Mouse (Mus musculus) lung, postnatal 4 days (tissue): ENCODE measurements at regions not wholly inside any gene's neighbourhood (a gene's known extent, or its start where the extent isn't known, plus 50 kb on each side); places are given as distances from the start of the nearest gene placed in this dataset.

Experiments used
- DNase-seq, 2 experiments: peaks; one replicate each; pipeline ENCODE4 v3.0.0; 2021

DNA sequence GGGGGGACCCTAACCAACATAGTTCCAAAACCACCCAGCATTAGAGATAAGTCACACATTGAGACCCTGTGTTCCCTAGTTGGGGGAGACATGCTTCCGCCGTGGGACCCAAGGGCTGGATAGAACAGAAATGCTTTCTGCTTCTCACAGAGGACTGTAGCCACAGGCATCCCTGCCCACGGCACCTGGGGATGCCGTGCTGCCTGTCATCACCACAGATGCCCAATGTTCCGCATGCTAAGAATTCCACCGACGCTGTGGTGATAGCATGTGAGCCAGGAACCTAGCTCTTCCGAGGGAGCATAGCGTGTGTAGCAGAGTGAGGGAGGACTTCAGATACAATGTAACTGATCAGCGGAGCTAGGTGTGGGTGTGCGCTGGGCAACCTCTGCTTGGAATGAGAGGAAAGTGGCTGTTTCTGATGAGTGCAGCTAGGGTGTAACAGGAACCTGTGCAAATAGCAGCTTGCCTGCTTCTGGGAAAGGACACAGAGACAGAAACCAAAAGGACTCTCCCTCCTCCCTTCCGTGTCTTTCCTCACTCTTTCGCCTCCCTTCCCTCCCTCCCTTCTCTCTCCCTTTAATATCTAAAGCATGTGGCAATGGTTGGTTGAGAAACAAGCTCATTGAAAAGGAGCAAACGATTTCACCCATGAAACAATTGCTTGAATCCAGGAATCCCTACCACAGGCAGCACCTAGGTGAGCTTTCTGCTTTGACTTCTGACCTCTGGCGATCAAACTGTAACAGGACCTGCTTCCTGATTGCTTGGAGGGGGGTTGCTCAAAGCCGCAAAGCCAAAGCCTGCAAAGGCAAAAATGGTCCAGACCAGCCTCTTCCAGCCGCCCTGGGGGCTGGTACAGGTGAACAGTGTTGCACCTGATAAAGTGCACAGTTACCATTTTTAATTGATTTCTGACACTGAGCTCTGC, 102.3 kb downstream of the Gm26897 start:
- DNase-seq: no peak

DNA sequence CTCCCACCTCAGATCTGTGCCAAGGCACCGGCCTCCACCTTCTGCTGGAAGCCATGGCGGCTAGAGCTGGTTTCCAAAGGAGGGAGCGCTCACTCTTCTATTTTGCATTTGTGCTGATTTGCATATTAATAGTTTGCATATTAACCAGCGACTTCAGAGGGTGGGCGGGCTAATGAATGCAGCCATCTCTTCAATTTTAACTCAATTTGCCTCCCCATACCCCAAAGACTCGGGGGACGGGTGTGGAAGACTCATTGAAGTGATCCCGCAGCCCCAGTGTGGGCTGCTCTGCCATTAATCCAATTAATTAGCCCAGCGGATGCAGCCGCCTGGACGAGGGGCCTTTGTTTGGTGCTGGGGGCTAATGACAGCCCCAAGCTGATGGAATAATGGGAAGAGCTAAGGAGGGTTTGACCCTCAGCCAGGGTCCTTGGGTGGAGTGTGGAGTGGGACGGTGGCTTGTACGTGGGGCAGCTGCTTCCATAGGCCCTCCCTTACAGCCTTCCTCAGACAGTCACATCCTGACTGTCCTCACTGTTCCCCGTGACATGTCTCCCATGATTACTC, 103.0 kb downstream of the Gm26897 start:
- no peak for DNase-seq

DNA sequence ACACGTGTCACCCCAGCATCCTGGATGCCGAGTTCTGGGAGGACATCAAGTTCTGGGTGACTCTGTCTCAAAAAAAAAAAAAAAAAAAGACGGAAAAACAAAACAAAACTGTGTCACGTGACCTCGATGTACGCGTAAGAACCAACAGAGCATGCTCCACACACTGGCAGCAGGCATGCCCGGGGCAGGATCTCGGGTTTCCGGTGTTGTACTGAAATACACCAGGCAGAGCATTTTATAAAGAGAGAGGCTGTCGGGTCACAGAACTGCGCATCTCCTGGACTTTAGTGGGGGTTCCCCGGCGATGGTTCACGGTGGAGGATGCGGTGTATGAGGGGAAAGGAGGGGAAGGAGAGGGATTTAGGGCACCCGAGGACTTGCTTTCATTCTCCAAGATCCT, 108.7 kb downstream of the Gm26897 start:
- DNase-seq: peak; percentile 9 to 44

DNA sequence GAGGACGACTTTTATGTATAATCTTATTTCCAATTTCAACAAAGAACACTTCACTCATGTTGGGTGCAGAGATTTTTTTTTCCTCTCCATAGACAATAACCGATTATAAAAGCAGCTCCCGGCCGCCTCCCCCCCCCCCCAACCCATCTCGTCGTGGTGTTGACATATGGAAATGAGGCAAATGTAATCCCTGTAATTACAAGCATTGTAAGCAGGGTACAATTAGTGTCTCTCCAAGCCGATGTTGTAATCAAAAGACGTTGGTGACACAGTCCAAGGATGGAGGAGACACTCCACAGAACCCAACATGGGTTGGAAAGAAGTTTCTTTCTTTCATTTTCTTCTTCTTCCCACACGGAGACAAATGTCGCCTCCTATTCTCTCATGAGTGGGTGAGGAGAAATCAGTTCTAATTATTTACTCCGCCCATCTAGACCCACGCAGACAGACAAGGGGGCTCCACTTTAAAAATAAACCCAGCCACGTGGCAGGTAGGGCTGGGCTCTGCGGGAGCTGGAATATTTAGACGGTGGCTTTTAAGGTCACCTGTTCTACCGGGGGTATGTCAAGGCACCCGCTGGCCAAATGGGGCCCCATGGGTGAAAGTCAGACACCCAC, 110.0 kb downstream of the Gm26897 start:
- DNase-seq: no peak

DNA sequence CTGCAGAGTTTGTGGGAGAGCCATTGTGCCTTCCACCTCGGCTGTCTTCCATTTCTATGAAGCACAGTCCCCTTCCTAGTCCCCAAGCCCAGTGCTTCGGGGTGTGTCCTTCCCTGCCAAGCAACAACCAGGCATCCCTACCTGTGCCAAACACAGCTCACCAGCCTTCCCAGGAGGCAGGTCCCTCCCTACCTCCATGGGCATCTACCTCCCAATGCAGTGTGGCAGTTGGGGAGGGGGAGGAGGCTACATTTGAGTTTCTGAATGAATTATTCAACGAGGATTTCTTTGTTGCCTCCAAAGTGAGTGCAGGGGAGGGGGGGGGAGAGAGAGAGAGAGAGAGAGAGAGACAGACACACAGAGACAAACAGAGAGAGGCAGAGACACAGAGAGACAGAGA, 110.8 kb downstream of the Gm26897 start:
- no peak for DNase-seq

DNA sequence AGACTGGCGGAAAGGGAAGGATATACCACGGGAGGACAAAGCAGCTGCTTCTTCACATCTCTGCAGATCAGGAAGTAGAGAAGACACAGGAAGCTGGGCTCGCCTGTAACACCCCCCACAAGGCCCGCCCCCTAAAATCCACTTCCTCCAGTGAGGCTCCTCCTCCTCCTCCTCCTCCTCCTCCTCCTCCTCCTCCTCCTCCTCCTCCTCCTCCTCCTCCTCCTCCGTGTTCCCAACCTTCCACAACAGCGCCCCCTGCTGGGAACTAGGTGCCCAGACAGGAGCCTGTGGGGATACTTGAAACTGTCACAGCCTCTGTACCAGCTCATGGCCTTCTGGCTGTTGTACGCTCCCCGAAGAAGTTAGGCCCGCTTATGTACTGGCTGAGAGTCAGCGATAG, 115.2 kb downstream of the Gm26897 start:
- no peak for DNase-seq

DNA sequence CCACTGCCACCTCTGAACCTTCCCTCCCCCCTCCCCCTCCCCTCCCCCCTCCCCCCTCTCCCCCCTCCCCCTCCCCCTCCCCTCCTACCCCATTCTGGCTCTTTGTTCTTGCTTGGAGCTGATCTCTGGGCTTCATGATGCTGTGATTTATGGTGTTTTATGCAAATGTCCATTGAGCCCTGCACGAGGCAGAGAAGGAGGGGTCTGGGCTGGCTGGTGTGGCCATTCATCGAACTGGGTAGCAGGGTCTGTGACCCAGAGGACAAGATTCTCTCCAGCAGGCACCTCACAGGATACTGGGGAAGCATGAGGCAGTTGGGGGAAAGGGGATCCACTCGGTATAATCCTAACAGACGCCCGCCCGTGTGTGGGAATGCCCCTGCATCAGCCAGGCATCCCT, 119.0 kb downstream of the Gm26897 start:
- DNase-seq: no peak

DNA sequence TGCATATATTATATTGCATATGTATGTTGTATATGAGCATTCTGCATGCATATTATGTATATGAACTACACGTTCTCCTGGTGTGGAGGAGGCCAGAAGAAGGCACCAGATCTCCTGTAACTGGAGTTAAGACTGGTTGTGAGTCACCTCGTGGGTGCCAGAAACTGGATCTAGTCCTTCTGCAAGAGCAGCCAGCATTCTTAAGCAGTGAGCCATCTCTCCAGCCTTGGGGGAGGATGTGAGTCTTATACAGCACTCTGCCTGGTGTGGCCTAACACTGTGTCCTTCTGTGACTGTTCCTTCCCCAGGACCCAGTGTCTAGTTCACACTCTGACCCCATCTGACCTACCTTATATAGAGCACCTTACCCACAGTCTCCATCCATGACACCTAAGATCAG, 121.6 kb downstream of the Gm26897 start:
- DNase-seq: no peak

DNA sequence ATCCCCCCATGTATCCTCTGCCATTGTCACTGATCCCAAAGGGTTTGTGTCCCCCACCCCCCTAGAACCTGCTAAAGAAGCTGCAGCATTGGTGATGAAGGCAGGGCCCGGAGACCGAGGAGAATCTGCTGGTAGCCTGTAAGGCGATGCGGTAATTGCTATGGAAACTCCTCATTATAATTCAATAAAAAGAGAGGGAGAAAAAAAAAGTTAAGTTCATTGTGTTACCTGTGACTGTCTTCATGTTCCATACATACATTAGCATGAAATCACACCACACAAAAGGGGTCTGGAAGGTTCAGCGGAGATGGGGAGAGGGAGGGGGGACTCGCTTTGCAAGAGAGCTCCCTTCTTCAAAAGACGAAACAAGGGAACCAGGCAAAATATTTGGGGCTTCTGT, 123.5 kb downstream of the Gm26897 start:
- DNase-seq: no peak

DNA sequence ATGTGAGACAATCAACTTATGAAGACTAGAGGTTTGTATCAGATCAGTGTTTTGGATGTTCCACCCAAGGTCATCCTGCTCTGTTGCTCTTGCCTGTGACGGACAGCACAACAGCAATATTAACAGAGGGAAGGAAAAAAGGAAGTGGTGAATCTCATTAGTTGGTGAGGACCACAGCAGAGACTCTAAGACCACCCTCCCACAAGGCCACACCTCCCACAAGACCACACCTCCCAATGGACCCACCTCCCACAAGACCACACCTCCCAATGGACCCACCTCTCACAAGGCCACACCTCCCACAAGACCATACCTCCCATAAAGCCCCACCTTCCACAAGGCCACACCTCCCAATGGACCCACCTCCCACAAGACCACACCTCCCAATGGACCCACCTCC, 126.7 kb downstream of the Gm26897 start:
- no peak for DNase-seq

DNA sequence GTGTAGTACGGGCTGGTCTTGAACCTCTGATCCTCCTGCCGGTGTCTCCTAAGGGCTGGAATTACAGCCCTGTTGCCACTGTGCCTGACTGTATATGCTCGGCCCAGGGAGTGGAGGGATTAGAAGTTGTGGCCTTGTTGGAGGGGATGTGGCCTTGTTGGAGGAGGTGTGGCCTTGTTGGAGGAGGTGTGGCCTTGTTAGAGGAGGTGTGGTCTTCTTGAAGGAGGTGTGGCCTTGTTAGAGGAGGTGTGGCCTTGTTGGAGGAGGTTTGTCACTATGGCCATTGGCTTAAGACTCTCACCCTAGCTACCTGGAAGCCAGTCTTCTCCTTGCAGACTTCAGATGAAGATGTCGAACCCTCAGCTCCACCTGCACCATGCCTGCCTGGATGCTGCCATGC, 128.6 kb downstream of the Gm26897 start:
- DNase-seq: no peak

DNA sequence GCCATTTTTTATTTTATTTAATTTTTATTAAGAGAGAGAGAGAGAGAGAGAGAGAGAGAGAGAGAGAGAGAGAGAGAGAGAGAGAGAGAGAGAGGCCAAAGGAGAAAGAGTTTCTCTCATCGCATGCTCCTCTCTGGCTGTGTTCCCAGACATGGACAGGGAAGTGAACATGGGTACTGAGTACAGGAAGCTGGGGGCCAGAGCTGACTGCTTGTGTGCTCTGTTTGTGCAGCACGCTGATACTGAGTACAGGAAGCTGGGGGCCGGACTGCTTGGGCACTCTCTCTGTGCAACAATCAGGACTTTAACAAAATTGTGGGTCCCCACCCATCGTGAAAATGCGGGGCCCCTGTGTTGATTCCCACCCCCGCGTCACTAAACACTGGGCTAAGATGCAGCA, 130.2 kb downstream of the Gm26897 start:
- no peak for DNase-seq

DNA sequence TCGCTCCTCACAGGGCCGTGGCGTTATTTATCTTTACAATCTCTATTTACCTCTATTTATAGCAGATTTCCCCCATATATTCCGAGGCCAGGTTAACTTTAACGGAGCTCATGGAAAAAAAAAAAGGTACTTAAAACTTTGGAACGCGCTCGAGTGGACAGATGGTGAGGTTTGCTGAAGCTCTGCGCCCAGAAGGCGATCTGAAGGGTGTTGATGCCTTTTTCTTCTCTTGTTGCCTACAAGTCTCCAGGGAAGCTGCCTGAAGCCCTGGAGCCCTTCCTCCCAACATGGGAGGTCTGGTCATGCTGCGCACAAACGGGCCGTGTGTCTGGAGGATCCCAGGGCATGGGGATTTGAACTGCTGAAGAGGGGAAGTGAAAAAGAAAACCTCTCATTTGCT, 130.9 kb downstream of the Gm26897 start:
- DNase-seq: no peak

DNA sequence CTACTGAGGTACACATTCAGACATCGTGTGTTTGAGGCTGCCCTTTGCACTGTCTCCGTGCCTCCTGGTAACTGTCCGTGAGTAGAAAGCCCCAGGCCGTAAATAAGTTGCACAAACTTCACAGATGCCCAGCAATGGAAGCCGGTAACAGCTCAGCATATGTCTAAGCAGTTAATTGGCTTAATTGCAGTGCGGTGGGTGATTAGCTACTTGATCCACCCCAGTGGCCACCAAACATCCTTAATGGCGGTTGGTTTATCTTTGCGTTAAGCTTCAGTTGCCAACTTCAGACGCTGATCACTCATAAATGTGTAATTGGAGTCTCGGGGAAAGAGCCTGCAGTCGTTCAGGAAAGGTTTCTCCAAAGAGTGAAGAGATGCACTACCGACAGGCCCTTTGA, 135.3 kb downstream of the Gm26897 start:
- DNase-seq: no peak

DNA sequence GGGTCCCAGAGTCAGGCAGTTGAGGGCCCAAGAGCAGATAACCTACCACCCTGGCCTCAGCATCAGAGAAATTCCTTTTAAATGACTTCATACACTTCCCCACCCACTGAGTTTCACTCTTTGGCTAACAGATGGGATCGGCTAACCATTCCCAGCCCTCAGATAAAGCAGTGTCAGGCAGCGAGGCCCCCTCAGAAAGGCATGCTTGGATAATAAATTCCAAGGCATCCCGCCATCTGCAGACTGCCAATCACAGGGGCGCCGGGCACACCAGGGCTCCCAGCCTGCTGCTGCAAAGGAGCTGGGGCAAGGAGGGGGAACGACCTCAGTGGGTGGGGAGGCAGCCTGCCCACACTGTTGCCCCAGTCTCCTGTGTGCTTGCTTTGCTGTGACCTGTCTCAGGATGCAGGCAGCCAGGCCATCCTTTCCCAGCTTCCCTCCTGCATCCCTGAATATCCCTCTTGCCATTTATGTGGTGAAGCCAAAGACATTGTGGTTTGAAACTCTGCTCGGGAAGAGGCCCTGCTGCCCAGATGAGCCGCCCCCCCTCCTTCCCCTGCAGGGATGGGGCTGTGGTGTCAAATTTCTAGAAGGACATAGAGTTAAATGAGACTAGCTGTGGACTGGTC, 143.6 kb downstream of the Gm26897 start:
- peak; percentile 34 to 66 for DNase-seq

DNA sequence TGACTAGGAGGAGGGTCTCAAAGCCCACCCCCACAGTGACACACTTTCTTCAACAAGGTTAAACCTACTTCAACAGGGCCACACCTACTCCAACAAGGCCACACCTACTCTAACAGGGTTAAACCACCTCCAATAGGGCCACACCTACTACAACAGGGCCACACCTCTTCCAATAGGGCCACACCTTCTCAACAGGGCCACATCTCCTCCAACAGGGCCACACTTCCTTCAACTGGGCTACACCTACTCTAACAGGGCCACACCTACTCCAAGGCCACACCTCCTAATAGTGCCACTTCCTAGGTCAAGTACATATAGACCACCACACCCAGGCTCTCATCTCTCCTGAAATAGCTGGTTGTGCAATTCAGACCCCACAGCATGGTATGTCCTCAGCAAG, 145.3 kb downstream of the Gm26897 start:
- DNase-seq: no peak

DNA sequence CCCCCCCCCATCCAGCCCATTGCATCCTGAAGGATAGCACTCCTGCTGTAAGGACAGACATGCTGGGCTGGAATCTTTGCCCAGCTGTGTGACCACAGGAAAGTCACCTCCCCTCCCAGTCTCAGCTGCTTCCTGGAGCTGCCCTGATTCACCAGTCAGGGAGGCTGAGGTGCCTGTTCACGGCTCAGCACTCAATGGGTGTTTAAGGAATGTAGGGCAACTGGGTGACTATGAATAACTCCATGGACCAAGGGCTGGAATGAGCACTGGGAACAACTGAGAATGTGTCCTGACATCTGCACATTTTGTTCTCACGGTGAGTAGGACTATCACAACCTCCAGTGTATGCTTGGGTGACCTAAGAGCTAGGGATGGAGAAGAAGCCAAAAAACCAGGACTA, 146.5 kb downstream of the Gm26897 start:
- no peak for DNase-seq

DNA sequence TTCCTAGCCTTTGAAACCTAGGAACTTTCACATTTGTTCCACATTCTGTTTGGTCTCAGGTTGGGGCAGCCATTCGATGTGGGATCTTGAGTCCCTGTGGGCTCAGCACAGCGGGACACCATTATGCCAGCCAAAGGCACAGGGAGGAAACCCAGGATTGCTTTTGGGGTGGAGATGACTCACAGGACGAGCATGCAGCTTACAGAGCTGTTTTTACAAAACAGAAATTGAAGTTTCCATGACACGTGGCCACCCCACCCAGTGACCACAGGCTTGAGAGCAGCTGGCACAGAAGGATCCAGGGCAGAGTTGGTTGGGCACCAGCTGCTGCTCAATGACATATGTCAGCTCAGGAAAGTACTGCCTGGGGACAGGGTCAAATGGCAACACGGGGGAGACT, 147.8 kb downstream of the Gm26897 start:
- DNase-seq: peak; percentile 19 to 39

DNA sequence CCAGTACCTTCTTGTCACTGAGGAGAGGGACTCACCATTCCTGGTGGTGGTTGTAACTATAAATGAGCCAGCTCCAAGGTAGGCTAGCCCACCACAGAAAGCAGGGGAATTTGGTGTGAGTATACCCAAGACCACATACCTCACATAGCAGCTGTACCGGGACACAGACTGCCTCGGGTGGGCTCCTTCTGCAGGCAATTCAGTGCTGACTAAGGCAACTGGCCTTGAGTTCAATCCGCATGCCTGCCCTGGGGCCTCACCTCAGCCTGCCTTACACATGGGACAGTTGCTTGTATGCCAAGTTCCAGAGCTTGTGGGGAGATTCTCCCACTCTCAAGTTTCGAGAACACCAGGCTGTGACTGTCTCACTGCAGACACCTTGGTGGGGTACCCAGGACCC, 153.6 kb downstream of the Gm26897 start:
- DNase-seq: no peak

DNA sequence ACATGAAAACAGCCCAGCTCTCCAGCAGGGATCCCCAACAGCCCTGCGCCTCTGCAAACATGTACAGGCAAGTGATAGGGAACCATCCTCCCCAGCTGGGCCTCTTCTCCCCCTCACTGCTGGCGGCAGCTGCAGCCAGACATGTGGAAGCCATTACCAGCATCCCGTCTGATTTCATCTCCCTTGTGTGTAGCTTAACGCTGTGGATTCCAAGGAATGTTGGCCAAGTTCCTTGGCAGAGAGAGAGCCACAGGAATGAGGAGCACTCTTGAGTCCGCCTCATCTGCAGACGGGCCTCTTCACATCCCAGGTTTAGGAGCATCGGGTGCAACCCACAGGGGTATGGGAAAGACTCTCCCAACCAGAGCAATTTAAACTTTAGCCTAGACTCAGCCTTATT, 157.1 kb downstream of the Gm26897 start:
- DNase-seq: peak; percentile 76 to 91

DNA sequence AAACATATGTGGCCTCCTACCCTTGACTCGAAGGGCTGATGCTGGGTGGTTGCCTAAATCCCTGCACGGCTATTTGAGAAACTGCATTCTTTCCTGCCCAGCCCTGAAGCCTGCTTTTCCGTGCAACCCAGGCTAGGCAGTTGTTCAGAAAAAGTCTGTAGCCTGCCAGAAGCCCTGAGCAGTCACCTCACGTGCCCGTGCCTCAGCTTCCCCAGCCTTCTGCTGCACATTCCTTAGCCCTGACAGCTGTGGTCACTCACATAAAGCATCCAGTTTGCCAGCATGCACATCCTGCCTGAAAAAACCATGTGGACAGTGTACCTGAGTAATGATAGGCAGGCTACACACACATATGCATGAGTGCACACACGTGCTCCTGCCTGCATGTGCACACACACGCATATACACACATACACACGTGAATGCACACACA, 157.6 kb downstream of the Gm26897 start:
- peak; percentile 41 to 75 for DNase-seq

DNA sequence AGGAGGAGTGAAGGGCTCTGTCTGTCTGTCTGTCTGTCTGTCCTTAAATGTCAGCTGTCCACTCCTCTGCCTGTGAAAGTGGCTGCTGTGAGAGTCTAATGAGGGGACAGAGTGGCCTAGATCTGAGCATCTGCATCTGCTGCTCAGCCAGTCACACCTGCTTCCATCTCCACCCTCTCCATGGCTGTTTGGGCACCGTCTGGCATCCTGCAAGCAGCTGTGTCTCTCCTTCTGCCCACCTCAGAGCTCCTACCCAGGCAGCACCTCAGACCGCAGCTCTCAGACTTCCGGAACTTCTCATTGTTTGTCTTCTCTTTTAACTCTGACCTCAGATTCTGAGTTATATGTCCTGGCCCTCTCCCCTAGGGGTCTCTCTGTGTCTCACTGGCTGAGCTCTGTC, 159.2 kb downstream of the Gm26897 start:
- no peak for DNase-seq

DNA sequence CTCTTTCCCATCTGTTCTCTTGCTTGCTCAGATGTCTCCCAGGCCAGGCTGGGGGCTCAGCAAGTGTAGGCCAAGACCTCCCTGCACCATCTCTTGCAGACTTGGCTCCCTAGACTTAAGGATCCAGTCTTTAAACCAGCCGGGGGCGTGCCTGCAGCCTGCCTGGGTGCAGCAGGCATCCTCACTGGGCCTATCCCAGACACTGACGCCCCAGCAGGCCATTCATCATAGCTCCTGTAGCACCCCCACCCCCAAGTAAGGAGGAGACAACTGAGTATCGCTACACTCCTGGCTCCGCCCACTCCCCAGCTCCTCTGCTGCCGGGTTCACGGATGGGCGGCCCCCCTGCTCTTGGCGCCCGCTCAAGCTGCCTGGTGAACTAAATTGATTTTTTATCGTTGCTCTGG, 160.2 kb downstream of the Gm26897 start:
- DNase-seq: peak; percentile 73 to 91

DNA sequence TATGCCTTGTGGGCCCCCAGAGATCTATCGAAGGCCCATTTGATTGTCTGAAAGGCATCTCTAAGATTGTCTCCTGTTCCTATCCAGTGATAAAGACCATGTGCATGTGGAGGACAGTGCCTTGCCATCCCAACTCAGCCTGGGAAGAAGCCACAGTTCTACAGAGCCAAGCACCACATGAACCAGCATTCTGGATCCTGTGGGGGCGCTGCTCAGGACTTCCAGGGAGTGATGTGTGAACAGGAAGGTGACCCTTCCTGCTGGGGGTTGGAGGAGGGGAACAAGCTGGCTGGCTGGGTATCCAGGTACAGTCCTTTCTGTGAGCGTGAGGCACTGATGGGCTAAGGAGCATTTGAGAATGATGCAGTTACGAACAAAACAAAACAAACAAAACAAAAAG, 163.8 kb downstream of the Gm26897 start:
- no peak for DNase-seq
